Mouse (Mus musculus) liver, embryonic 16.5 days (tissue): ENCODE measurements around the gene Pqbp1. TPM values are rescaled to one million over a fixed set of nuclear protein-coding genes. Genes with fewer than 3 reads are reported as not detected.

Experiments used
- ATAC-seq: fragments of 200-750 bp; cut with Nextera tagmentation; 2 replicates; pipeline ENCODE4 v1.8.0; 2017; ENCODE audit warnings: low read depth, mild to moderate bottlenecking, moderate number of reproducible peaks, moderate library complexity
- H3K27ac ChIP-seq: fragments of 300-500 bp; sonication (generic); 2 replicates; pipeline ENCODE4 v1.5.1; 2014; ENCODE audit warnings: mild to moderate bottlenecking, low read length
- H3K27me3 ChIP-seq: fragments of 300-500 bp; sonication (generic); 2 replicates; pipeline ENCODE4 v1.6.1; 2014; ENCODE audit warnings: low read depth, low read length, mixed read lengths; ENCODE audit not compliant: control insufficient read depth, insufficient read depth
- H3K36me3 ChIP-seq: fragments of 300-500 bp; sonication (generic); 2 replicates; pipeline ENCODE4 v1.6.1; 2014; ENCODE audit warnings: mild to moderate bottlenecking; ENCODE audit not compliant: control insufficient read depth, insufficient read depth
- H3K4me1 ChIP-seq: fragments of 300-500 bp; sonication (generic); 2 replicates; pipeline ENCODE4 v1.6.1; 2014; ENCODE audit warnings: low read depth, low read length, mixed read lengths; ENCODE audit not compliant: control insufficient read depth
- H3K4me2 ChIP-seq: fragments of 300-500 bp; sonication (generic); 2 replicates; pipeline ENCODE4 v1.6.1; 2014; ENCODE audit warnings: low read depth, low read length, mixed read lengths
- H3K4me3 ChIP-seq: fragments of 300-500 bp; sonication (generic); 2 replicates; pipeline ENCODE4 v1.5.1; 2014; ENCODE audit warnings: low read depth, mild to moderate bottlenecking, low read length
- H3K9ac ChIP-seq: fragments of 300-500 bp; sonication (generic); 2 replicates; pipeline ENCODE4 v1.6.1; 2014; ENCODE audit warnings: low read depth, low read length
- H3K9me3 ChIP-seq: fragments of 300-500 bp; sonication (generic); replicated peaks from 2 replicates; pipeline ENCODE4 v1.6.1; 2016; ENCODE audit warnings: low read length; ENCODE audit not compliant: control insufficient read depth
- WGBS: fragments of 180-500 bp; shearing (Covaris S2); extraction: QIAGEN DNeasy Blood & Tissue Kit; methylation state at CpG from one replicate; pipeline ENCODE4 v1.1.7; 2014; ENCODE audit not compliant: insufficient replicate concordance; 5-methylcytosine and 5-hydroxymethylcytosine counted together
- polyA plus RNA-seq: library from polyadenylated mRNA; unstranded; fragments of >200 nt; fragmentation: Nextera tagmentation; extraction: Ambion mirVana; gene quantifications from 2 replicates; pipeline ENCODE4 v1.2.1, GENCODE M21; 2015

The Pqbp1 gene
- polyA plus RNA-seq, 1 experiment from 2014 or later, result 38.6 TPM

- 46% methylated on average over 2 of the region's 2 CpGs for WGBS
- peaks cover 8% of the 10 kb centered on the region; the same call in 1 of the 2 replicates for H3K36me3 ChIP-seq
Observed at GRCm38 (mm10) chrX:7865343-7865742, 33.7 kb downstream of the Pqbp1 start.

GRCm38 (mm10) chrX:7864551-7864950 lies 34.5 kb downstream of the Pqbp1 start:
- peaks cover 8% of the 10 kb centered on the region; the same call in 1 of the 2 replicates for H3K36me3 ChIP-seq
- no peak overlapping the region for H3K27ac ChIP-seq
- no peak overlapping the region for H3K4me2 ChIP-seq
- peaks cover 14% of the 10 kb centered on the region for H3K4me1 ChIP-seq
- no peak overlapping the region for H3K4me3 ChIP-seq
- no peak overlapping the region for H3K9ac ChIP-seq
- no peaks in the 10 kb centered on the region for H3K9me3 ChIP-seq
- H3K27me3 ChIP-seq, result no peaks in the 10 kb centered on the region
- 56% methylated on average over 3 of the region's 3 CpGs for WGBS
- no peak for ATAC-seq

More at GRCm38 (mm10) chrX:7865343-7865742, 33.7 kb downstream of the Pqbp1 start:
- Histone ChIP-seq H3K27me3 (no peaks in the 10 kb centered on the region), H3K9me3 (no peaks in the 10 kb centered on the region), H3K4me1 (peaks cover 7% of the 10 kb centered on the region), H3K9ac (no peak overlapping the region), H3K27ac (no peak overlapping the region), H3K4me2 (no peak overlapping the region), H3K4me3 (no peak overlapping the region)
- no peak for ATAC-seq

- no peak for ATAC-seq
- Histone ChIP-seq H3K9me3 (no peaks in the 10 kb centered on the region), H3K27ac (no peak overlapping the region), H3K4me3 (no peak overlapping the region), H3K9ac (no peak overlapping the region), H3K27me3 (no peaks in the 10 kb centered on the region), H3K36me3 (peaks cover 8% of the 10 kb centered on the region; the same call in 1 of the 2 replicates), H3K4me1 (peaks cover 18% of the 10 kb centered on the region), H3K4me2 (no peak overlapping the region)
- WGBS, result 85% methylated on average over 1 of the region's 1 CpGs
Observed at GRCm38 (mm10) chrX:7863181-7863580, 35.9 kb downstream of the Pqbp1 start.

GRCm38 (mm10) chrX:7859191-7859753 lies 39.8 kb downstream of the Pqbp1 start:
- no peak overlapping the region for H3K4me2 ChIP-seq
- H3K4me1 ChIP-seq, result peaks cover 18% of the 10 kb centered on the region
- 47% methylated on average over 3 of the region's 3 CpGs for WGBS
- peak; percentile 71 for ATAC-seq
- H3K27me3 ChIP-seq, result no peaks in the 10 kb centered on the region
- no peak overlapping the region for H3K9ac ChIP-seq
- peak overlapping the region; percentile 35; the same call in 1 of the 2 replicates for H3K27ac ChIP-seq
- no peak overlapping the region for H3K4me3 ChIP-seq
- H3K9me3 ChIP-seq, result no peaks in the 10 kb centered on the region
- no peaks in the 10 kb centered on the region for H3K36me3 ChIP-seq

- Histone ChIP-seq H3K4me3 (no peak overlapping the region), H3K27ac (no peak overlapping the region), H3K4me1 (peaks cover 4% of the 10 kb centered on the region), H3K4me2 (no peak overlapping the region), H3K9ac (no peak overlapping the region), H3K36me3 (peaks cover 5% of the 10 kb centered on the region), H3K27me3 (no peaks in the 10 kb centered on the region), H3K9me3 (no peaks in the 10 kb centered on the region)
- WGBS, result 25% methylated on average over 2 of the region's 2 CpGs
- no peak for ATAC-seq
Observed at GRCm38 (mm10) chrX:7854578-7854977, 44.5 kb downstream of the Pqbp1 start.

- H3K9ac ChIP-seq, result no peak overlapping the region
- peaks cover 7% of the 10 kb centered on the region for H3K36me3 ChIP-seq
- no peak overlapping the region for H3K4me3 ChIP-seq
- H3K27ac ChIP-seq, result no peak overlapping the region
- ATAC-seq, result no peak
- WGBS, result 66% methylated on average over 2 of the region's 2 CpGs
- H3K27me3 ChIP-seq, result no peaks in the 10 kb centered on the region
- peaks cover 6% of the 10 kb centered on the region for H3K4me1 ChIP-seq
- no peaks in the 10 kb centered on the region for H3K9me3 ChIP-seq
- no peak overlapping the region for H3K4me2 ChIP-seq
Observed at GRCm38 (mm10) chrX:7847845-7848244, 51.2 kb downstream of the Pqbp1 start.

Other genes with a start within 250 kb of the Pqbp1 start
- 1.4 and 2.3 TPM in 2 replicates for gene Prickle3, start 242.0 kb downstream of the Pqbp1 start, polyA plus RNA-seq
- gene Plp2, start 227.9 kb downstream of the Pqbp1 start, polyA plus RNA-seq, result 24.8 and 29.2 TPM in 2 replicates
- gene Magix, start 218.0 kb downstream of the Pqbp1 start, polyA plus RNA-seq, result 0.12 TPM in 1 of 2 replicates, not detected in the other
- 13.4 and 14.0 TPM in 2 replicates for gene Gpkow, start 202.1 kb downstream of the Pqbp1 start, polyA plus RNA-seq
- gene Wdr45, start 184.9 kb downstream of the Pqbp1 start, polyA plus RNA-seq, result 19.9 and 21.8 TPM in 2 replicates
- 0.27 and 0.51 TPM in 2 replicates for gene Gm45208, start 177.0 kb downstream of the Pqbp1 start, polyA plus RNA-seq
- 5.2 and 6.0 TPM in 2 replicates for gene Praf2, start 170.8 kb downstream of the Pqbp1 start, polyA plus RNA-seq
- 1.6 and 1.9 TPM in 2 replicates for gene Ccdc120, start 148.4 kb downstream of the Pqbp1 start, polyA plus RNA-seq
- gene Tfe3, start 136.7 kb downstream of the Pqbp1 start, polyA plus RNA-seq, result 9.5 and 11.4 TPM in 2 replicates
- gene Gripap1, start 109.5 kb downstream of the Pqbp1 start, polyA plus RNA-seq, result 27.7 and 28.9 TPM in 2 replicates
- 0.19 TPM in 2 replicates for gene Kcnd1, start 77.0 kb downstream of the Pqbp1 start, polyA plus RNA-seq
- 32.9 and 42.5 TPM in 2 replicates for gene Otud5, start 57.9 kb downstream of the Pqbp1 start, polyA plus RNA-seq
- gene Pim2, start 21.0 kb downstream of the Pqbp1 start, polyA plus RNA-seq, result 3.1 and 3.5 TPM in 2 replicates
- 13.5 and 14.2 TPM in 2 replicates for gene Slc35a2, start 15.2 kb downstream of the Pqbp1 start, polyA plus RNA-seq
- 90.8 and 94.9 TPM in 2 replicates for gene Timm17b, start 88 bp upstream of the Pqbp1 start, polyA plus RNA-seq
- gene Gm10491, start 8.6 kb upstream of the Pqbp1 start, polyA plus RNA-seq, result not detected in 2 replicates
- not detected in 2 replicates for gene Gm10490, start 10.3 kb upstream of the Pqbp1 start, polyA plus RNA-seq
- gene Pcsk1n, start 20.6 kb upstream of the Pqbp1 start, polyA plus RNA-seq, result 0.05 and 0.17 TPM in 2 replicates
- not detected in 2 replicates for gene Eras, start 29.3 kb upstream of the Pqbp1 start, polyA plus RNA-seq
- gene Hdac6, start 48.6 kb upstream of the Pqbp1 start, polyA plus RNA-seq, result 11.5 and 12.1 TPM in 2 replicates
- 101 and 107 TPM in 2 replicates for gene Gata1, start 78.8 kb upstream of the Pqbp1 start, polyA plus RNA-seq
- 0.13 and 0.28 TPM in 2 replicates for gene Glod5, start 119.2 kb upstream of the Pqbp1 start, polyA plus RNA-seq
- gene Suv39h1, start 175.5 kb upstream of the Pqbp1 start, polyA plus RNA-seq, result 28.6 and 30.1 TPM in 2 replicates
- 1.6 and 1.7 TPM in 2 replicates for gene Was, start 191.2 kb upstream of the Pqbp1 start, polyA plus RNA-seq
- gene Wdr13, start 233.6 kb upstream of the Pqbp1 start, polyA plus RNA-seq, result 5.3 and 6.5 TPM in 2 replicates
- gene Rbm3, start 246.6 kb upstream of the Pqbp1 start, polyA plus RNA-seq, result 217 and 231 TPM in 2 replicates